In the genomic region with DNA sequence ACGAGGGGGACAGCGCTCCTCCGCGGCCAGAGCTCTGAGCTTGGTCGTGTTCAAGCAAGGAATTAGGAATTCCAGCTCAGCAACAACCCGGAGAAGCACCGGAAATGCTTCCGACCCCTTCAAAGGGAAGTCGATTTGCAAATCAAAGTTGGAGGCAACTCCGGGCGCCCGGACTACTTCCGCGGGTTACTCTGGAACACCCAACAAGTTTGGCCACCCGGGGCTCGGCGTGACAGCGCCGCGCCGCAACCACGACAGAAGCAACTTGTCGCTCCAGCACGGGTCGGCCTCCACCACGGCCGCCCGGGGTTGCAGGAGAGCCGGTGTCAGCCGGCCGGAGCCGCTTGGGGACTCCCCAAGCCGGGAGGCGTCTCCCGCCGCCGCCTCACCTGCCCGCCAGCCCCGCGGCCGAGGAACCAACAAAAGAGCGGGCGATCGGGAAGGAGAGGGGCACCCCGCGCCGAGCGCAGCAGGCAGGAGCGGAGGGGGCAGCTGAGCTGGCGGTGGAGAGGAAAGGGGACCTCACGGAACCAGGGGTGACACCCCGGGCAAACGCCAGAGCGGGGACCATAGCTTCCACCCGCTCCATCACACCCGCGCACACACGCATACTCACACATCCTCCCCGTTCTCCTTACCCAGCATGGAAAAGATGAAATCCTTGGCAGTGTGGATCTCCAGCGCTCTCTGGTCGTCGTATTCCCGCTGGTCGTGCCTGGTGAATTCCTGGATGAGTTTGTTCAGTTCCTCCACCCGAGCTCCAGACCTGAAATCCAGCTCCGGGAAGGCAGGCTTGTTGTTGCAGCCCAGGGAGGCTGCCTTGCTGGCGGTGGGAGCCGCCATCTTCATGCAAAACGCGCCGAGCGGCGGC, we compare ENCODE assay signal across 8 mouse cellular contexts. TPM values are rescaled to one million over a fixed set of nuclear protein-coding genes. Genes with fewer than 3 reads are reported as not detected.
DNase-seq lines count a peak whose midpoint lies in the region; ATAC-seq lines count a peak whose summit lies in the region.

A gene (minus strand): TSS at position 859 of the 871 bp plus-strand sequence.

- peak within 1 kb of the TSS; percentile 95 for H3K27ac ChIP-seq in intestine, embryonic 15.5 days

- peaks cover 10% of the 10 kb centered on the region for H3K4me1 ChIP-seq in intestine, embryonic 15.5 days (replicated peaks)

- peak; percentile 58 for DNase-seq in adrenal gland, postnatal 25 days
- peak; percentile 77 for DNase-seq in embryo, embryonic 11 days
- DNase-seq in gastrocnemius, postnatal 36 days = peak; percentile 17 to 44
- peak; percentile 31 to 48 for DNase-seq in left cerebral cortex, adult 8-10 months (ENCODE audit: low spot score in 2 of 2)
- peak; percentile 64 for DNase-seq in lung, postnatal 36 days
- peak; percentile 74 for DNase-seq in right cerebral cortex, postnatal 25 days
- no peak for DNase-seq in c-Kit-positive CD71-positive TER-119-positive erythroid progenitor cells, embryonic 14.5 days (ENCODE audit: low spot score)

- H3K4me3 ChIP-seq in intestine, embryonic 15.5 days (replicated peaks) = peak within 1 kb of the TSS; percentile 89

- H3K9ac ChIP-seq in intestine, embryonic 15.5 days = peak within 1 kb of the TSS; percentile 88

- under 1% methylated on average over 73 of the region's 73 CpGs for WGBS in intestine, embryonic 15.5 days

- H3K9me3 ChIP-seq in intestine, embryonic 15.5 days = no peaks in the 10 kb centered on the region

- peak; percentile 61 for ATAC-seq in intestine, embryonic 15.5 days

- no peaks in the 10 kb centered on the region for H3K36me3 ChIP-seq in intestine, embryonic 15.5 days

- H3K27me3 ChIP-seq in intestine, embryonic 15.5 days (replicated peaks) = no peaks in the 10 kb centered on the region

- intact Hi-C loops in gastrocnemius, postnatal 36 days (cut with DNase I) = loop anchor here (5.0 kb wide), 1 partner anchor 67 kb away; no protein-coding TSS in a partner anchor

- H3K4me2 ChIP-seq in intestine, embryonic 15.5 days (replicated peaks) = peak within 1 kb of the TSS; percentile 80

RNA-seq across cellular contexts. Expression of the gene that starts here (rescaled TPM):
- total RNA-seq in adrenal gland, postnatal 25 days (2021) = 12.7 and 15.1 TPM in 2 replicates
- 1 to 10 TPM; 7.1 to 8.7 TPM for total RNA-seq in gastrocnemius, postnatal 36 days (2021)
- polyA plus RNA-seq in intestine, embryonic 15.5 days (2015; fragmentation: Nextera tagmentation; extraction: Ambion mirVana) = 9.0 and 9.1 TPM in 2 replicates
- total RNA-seq in left cerebral cortex, adult 8-10 months (2022) = 10 to 100 TPM; 32.4 to 35.2 (median 33.9) TPM
